Mouse (Mus musculus) G1E (cell line): ENCODE measurements around the gene Zfp945.

Experiments
- CTCF ChIP-seq: IDR thresholded peaks from 2 replicates; pipeline ENCODE4 v1.5.1; 2012; ENCODE audit warnings: low read depth, low read length, inconsistent platforms, mixed read lengths
- GATA2 ChIP-seq: IDR thresholded peaks from 2 replicates; pipeline ENCODE4 v1.6.1; 2012; ENCODE audit warnings: low read depth, low read length, inconsistent platforms, borderline replicate concordance
- TAL1 ChIP-seq: conservative IDR thresholded peaks from 2 replicates; pipeline ENCODE4 v1.6.1; 2012; ENCODE audit warnings: low read depth, low read length, inconsistent platforms, mixed read lengths

- no peak for TF ChIP-seq CTCF
- TF ChIP-seq TAL1, result no peak
- TF ChIP-seq GATA2, result no peak
These were observed 49.3 kb downstream of the Zfp945 start for GRCm38 (mm10) chr17:22817471-22818198.
